Mouse (Mus musculus) cerebellum, adult (tissue): ENCODE data around the gene Clip2.
A peak's percentile ranks its signal among the peaks of the same experiment; 100 is the strongest.

ENCODE experiments used
- ATAC-seq: cut with Nextera tagmentation; 2 replicates; pipeline ENCODE4 v1.9.2; 2017; ENCODE audit warnings: mild to moderate bottlenecking, moderate library complexity, mixed read lengths; ENCODE audit not compliant: insufficient number of reproducible peaks, low FRiP score, low TSS enrichment

Clip2 gene

GRCm38 (mm10) chr5:134530830-134531229 lies 21.4 kb downstream of the Clip2 start:
- ATAC-seq = peak; percentile 83

DNA sequence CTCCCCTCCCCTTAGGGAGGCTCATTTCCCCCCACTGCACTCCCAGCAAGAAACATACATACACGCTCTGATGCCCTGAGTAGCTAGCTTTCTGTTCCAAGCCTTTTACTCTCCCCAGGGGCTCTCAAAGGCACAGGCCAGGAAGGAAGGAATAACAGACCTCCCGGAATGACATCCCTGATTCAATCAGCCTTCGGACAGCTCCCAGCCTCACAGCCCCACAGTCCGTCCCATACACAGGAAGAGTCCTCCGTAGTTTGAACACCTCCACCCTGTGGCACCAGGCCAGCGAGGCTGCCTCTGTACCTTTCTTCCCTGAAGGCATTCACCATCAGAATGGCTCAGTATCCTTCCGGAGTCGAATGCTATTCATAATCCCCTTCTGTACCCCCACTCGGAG lies 23.7 kb downstream of the Clip2 start:
- ATAC-seq = no peak

- peak; percentile 57; the same call in 1 of the 2 replicates for ATAC-seq
Measured at GRCm38 (mm10) chr5:134525971-134526711, 26.1 kb downstream of the Clip2 start.

GRCm38 (mm10) chr5:134523728-134524127 lies 28.5 kb downstream of the Clip2 start:
- ATAC-seq = no peak

DNA sequence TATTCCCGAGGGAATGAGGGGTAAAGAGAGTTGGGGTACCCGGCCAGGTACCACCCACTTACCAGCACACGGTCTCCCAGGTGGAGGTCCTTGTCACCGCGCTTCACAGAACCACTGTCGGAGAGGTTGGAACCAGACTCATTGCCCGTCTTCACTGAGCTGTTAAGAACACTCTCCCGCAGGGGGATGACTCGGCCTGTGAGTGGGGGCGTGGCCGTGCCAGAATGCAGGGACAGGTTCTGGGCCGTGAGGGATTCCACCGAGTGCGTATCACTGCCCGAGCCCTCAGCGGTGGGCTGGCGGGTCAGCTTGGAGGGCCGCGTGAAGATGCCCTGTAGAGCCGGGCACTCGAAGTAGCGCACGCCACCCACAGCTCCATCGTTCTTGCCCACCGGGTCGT lies 29.7 kb downstream of the Clip2 start:
- no peak for ATAC-seq

GRCm38 (mm10) chr5:134521806-134522205 lies 30.4 kb downstream of the Clip2 start:
- ATAC-seq = no peak

GRCm38 (mm10) chr5:134521131-134521530 lies 31.1 kb downstream of the Clip2 start:
- ATAC-seq = no peak

GRCm38 (mm10) chr5:134520120-134520519 lies 32.1 kb downstream of the Clip2 start:
- ATAC-seq = no peak

DNA sequence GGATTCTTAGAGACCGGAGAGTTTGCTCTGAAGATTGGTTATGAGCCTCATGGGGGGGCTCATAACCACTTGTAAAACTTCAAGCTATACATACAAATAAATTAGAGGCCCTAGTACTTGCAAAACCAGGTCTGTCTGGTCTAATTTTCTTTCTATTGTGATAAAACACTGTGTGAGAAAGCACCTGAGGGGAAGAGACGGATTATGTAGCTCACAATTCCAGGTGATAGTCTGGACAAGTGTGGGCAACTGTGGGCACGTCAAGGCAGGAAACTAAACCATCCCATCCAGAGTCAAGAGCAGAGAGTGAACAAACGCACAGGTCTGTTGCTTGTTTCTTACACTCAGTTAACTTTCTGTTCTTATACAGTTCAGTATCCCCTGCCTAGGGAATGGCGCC lies 32.8 kb downstream of the Clip2 start:
- no peak for ATAC-seq

- no peak for ATAC-seq
Measured at GRCm38 (mm10) chr5:134512086-134512485, 40.1 kb downstream of the Clip2 start.

- no peak for ATAC-seq
Measured at GRCm38 (mm10) chr5:134510266-134510665, 42.0 kb downstream of the Clip2 start.

DNA sequence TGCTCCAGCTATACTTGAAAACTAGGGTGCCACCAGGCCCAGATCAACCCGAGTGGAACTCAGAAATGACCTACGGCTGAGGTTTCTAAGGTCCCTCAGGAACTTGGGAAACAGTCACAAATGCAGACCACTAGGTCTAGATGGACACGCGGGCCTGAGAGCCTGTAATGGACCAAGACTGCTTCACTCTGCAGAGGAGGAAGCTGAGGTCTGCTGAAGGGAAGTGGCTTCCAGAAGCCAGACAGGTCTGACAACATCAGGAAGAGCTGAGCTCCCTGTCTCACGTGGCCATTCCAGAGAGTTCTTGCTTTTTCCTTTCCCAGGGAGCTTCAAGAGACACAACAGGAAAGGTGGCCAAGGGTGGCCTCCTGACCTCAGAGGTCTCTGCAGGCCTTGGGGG lies 43.3 kb downstream of the Clip2 start:
- no peak for ATAC-seq

GRCm38 (mm10) chr5:134507859-134508399 lies 44.3 kb downstream of the Clip2 start:
- no peak for ATAC-seq

DNA sequence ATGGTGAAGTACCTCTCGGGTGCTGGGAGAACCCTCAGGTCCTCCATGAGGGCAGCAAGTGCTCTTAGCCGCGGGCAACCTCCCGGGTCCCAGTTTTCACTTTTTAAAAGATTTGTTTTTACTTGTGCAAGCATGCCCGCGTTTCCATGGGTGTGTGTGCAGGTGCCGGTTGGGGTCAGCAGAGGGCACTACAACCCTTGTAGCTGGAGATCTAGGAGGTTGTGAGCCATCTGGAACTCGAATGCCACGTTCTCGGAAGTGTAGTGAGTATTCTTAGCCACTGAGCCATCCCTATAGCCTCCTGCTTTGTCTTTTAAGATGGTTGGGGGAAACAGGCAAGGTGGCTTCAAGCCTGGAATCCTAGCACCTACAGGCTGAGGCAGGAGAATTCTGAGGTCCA lies 44.9 kb downstream of the Clip2 start:
- ATAC-seq = peak; percentile 74

DNA sequence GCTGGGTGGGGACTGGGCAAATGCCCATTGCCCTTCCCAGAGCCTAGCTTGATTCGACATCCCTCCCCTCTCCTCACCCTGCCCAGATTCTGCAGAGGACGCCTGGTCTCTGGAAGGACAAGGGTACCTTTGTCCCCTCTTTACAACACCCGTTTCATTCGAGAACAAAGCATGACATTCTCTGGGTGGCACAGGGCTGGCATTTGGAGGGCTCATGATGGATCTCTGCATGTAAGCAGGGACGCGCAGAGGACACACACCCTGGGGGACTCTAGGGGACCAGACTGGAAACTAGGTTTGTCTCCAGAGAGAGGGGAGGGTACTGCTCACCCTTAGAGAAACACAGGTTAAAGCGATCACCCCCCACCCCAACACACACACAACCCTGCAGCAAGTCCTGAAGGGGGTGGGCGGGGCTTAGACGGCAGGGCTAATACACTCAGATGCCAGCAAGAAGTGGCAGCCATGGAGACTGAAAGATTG lies 46.4 kb downstream of the Clip2 start:
- no peak for ATAC-seq

DNA sequence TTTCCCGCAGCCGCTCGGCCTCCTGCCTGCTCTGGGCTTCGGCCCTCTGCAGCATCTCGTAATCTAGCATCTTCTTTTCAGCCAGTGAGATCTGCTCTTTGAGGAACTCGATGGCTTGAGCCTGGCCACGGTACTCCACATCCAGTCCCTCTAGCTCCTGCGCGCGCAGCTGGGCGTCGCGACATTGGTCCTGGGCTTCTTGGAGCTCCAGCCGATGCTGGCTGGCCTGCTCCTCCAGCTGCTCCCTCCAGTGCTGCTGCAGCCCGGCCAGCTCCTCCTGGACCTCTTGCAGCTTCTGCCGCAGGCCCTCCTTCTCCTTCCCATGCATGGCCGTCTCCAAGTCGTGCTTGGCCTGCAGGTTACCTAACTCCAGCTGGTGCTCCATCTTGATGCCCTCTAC lies 49.6 kb downstream of the Clip2 start:
- no peak for ATAC-seq

DNA sequence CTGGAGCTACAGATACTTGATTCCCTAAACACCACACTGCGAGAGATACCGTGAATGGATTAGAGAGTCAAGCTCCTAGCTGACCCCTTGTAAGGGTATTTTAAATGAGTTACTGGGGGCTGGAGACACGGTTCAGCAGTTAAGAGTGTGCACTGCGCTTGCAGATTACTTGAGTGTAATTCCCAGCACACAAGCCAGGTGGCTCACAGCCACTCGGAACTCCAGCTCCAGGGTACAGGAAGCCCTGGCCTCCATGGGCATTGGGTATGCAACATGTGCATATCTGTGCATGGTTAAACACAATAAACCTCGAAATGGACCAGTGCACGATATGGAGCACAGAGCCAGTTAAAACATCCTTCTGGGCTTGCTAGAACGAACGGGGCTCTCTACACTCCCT lies 50.8 kb downstream of the Clip2 start:
- ATAC-seq = no peak

DNA sequence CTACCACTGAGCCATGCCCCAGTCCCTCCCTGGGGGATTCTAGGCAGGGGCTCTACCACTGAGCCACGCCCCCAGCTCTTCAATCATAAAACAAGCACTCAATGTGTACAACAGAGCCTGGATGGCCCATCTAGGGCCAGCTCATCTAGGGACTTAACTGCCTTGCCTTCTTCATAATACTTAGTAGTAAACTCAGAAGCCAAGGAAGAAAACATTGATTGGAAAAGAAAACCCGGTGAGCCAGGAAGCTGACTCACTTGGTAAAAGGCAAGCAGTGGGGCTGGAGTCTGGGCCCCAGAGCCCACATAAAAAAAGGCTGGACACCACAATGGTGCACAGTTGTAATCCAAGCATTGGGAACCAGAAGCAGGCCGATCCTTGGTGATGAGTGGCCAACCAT lies 51.6 kb downstream of the Clip2 start:
- no peak for ATAC-seq

DNA sequence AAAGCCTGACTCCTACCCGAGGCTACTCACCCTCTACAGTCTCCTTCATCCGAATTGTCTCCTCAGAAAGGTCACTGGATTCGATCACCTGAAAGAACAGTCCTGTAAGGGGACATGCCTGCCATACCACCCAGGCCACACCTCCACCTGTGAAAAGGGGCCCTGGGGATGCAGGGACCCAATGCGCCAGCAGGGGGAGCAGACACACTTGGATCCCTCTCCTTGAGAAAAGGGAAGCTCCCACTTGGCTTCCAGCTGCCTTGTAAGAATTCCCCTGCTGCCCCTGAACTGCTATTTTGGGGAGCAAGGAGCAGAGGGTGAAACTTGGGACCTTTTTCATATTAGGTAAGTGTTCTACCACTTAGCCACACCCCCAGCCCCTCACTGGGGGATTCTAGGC lies 52.2 kb downstream of the Clip2 start:
- ATAC-seq = peak; percentile 10; the same call in 1 of the 2 replicates

- no peak for ATAC-seq
Measured at GRCm38 (mm10) chr5:134497026-134497425, 55.2 kb downstream of the Clip2 start.

- no peak for ATAC-seq
Measured at GRCm38 (mm10) chr5:134495796-134496195, 56.4 kb downstream of the Clip2 start.

DNA sequence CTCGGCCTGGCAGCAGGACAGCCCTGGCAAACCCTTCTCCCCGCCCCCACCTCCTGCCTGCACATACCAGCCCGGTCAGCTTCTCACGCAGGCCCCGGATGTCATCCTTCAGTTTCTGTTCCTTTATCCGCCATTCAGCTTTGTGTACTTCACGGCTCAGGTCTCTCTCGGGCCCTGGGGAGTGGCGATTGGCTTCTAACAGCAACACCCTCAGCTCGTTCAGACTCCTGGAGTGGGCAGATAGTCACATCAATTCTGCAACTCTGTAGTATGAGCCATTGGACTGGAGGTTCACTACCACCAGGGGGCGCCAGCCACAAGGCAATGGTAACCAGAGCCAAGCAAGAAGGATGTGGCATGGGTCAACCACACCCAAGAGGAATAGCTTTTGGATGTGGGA lies 58.1 kb downstream of the Clip2 start:
- peak; percentile 38; the same call in 1 of the 2 replicates for ATAC-seq
